Mouse (Mus musculus): Measurements from ENCODE around the gene Ephb2. TPM values are rescaled to one million over a fixed set of nuclear protein-coding genes. Genes with fewer than 3 reads are reported as not detected.

Gene Ephb2
- polyA plus RNA-seq, 1 experiment = not detected

GRCm38 (mm10) chr4:136729574-136729973, 106.2 kb downstream of the Ephb2 start:
- Histone ChIP-seq H3K27me3 (ENCODE audit: control insufficient read depth) (no peaks in the 10 kb centered on the region), H3K4me3 (replicated peaks) (no peak overlapping the region), H3K36me3 (ENCODE audit: control insufficient read depth) (no peaks in the 10 kb centered on the region), H3K4me1 (ENCODE audit: control insufficient read depth) (no peaks in the 10 kb centered on the region), H3K9me3 (ENCODE audit: control insufficient read depth, low read length) (no peaks in the 10 kb centered on the region)
- TF ChIP-seq GATA1 (IDR thresholded peaks at IDR 0.05; ENCODE audit: low read length) = no peak
- TF ChIP-seq TAL1 (IDR thresholded peaks at IDR 0.05; ENCODE audit: low read length) = no peak

- Histone ChIP-seq H3K9me3 (ENCODE audit: control insufficient read depth, low read length) (no peaks in the 10 kb centered on the region), H3K4me1 (ENCODE audit: control insufficient read depth) (no peaks in the 10 kb centered on the region), H3K4me3 (replicated peaks) (no peak overlapping the region), H3K36me3 (ENCODE audit: control insufficient read depth) (no peaks in the 10 kb centered on the region), H3K27me3 (ENCODE audit: control insufficient read depth) (no peaks in the 10 kb centered on the region)
- TF ChIP-seq GATA1 (IDR thresholded peaks at IDR 0.05; ENCODE audit: low read length) = no peak
- TF ChIP-seq TAL1 (IDR thresholded peaks at IDR 0.05; ENCODE audit: low read length) = no peak
These were observed 108.8 kb downstream of the Ephb2 start for GRCm38 (mm10) chr4:136726941-136727340.

- H3K9me3 ChIP-seq (ENCODE audit: control insufficient read depth, low read length) = no peaks in the 10 kb centered on the region
- no peaks in the 10 kb centered on the region for H3K4me1 ChIP-seq (ENCODE audit: control insufficient read depth)
- no peaks in the 10 kb centered on the region for H3K27me3 ChIP-seq (ENCODE audit: control insufficient read depth)
- no peaks in the 10 kb centered on the region for H3K36me3 ChIP-seq (ENCODE audit: control insufficient read depth)
- H3K4me3 ChIP-seq (replicated peaks) = no peak overlapping the region
- TF ChIP-seq TAL1 (IDR thresholded peaks at IDR 0.05; ENCODE audit: low read length) = no peak
- TF ChIP-seq GATA1 (IDR thresholded peaks at IDR 0.05; ENCODE audit: low read length) = no peak
These were observed 111.1 kb downstream of the Ephb2 start for GRCm38 (mm10) chr4:136724731-136725130.

- Histone ChIP-seq H3K4me3 (replicated peaks) (no peak overlapping the region), H3K27me3 (ENCODE audit: control insufficient read depth) (no peaks in the 10 kb centered on the region), H3K36me3 (ENCODE audit: control insufficient read depth) (no peaks in the 10 kb centered on the region), H3K4me1 (ENCODE audit: control insufficient read depth) (no peaks in the 10 kb centered on the region), H3K9me3 (ENCODE audit: control insufficient read depth, low read length) (no peaks in the 10 kb centered on the region)
- TF ChIP-seq TAL1 (IDR thresholded peaks at IDR 0.05; ENCODE audit: low read length) (no peak), GATA1 (IDR thresholded peaks at IDR 0.05; ENCODE audit: low read length) (no peak)
These were observed 113.3 kb downstream of the Ephb2 start for GRCm38 (mm10) chr4:136722361-136723082.

- Histone ChIP-seq H3K4me1 (ENCODE audit: control insufficient read depth) (no peaks in the 10 kb centered on the region), H3K9me3 (ENCODE audit: control insufficient read depth, low read length) (no peaks in the 10 kb centered on the region), H3K4me3 (replicated peaks) (no peak overlapping the region), H3K27me3 (ENCODE audit: control insufficient read depth) (no peaks in the 10 kb centered on the region), H3K36me3 (ENCODE audit: control insufficient read depth) (no peaks in the 10 kb centered on the region)
- no peak for TF ChIP-seq GATA1 (IDR thresholded peaks at IDR 0.05; ENCODE audit: low read length)
- TF ChIP-seq TAL1 (IDR thresholded peaks at IDR 0.05; ENCODE audit: low read length) = no peak
These were observed 113.9 kb downstream of the Ephb2 start for GRCm38 (mm10) chr4:136721937-136722336.

- no peaks in the 10 kb centered on the region for H3K36me3 ChIP-seq (ENCODE audit: control insufficient read depth)
- no peaks in the 10 kb centered on the region for H3K27me3 ChIP-seq (ENCODE audit: control insufficient read depth)
- H3K4me3 ChIP-seq (replicated peaks) = no peak overlapping the region
- H3K9me3 ChIP-seq (ENCODE audit: control insufficient read depth, low read length) = no peaks in the 10 kb centered on the region
- no peaks in the 10 kb centered on the region for H3K4me1 ChIP-seq (ENCODE audit: control insufficient read depth)
- TF ChIP-seq GATA1 (IDR thresholded peaks at IDR 0.05; ENCODE audit: low read length) (no peak), TAL1 (IDR thresholded peaks at IDR 0.05; ENCODE audit: low read length) (no peak)
These were observed 115.8 kb downstream of the Ephb2 start for GRCm38 (mm10) chr4:136720025-136720424.

GRCm38 (mm10) chr4:136718193-136718986, 117.4 kb downstream of the Ephb2 start:
- no peaks in the 10 kb centered on the region for H3K9me3 ChIP-seq (ENCODE audit: control insufficient read depth, low read length)
- H3K4me3 ChIP-seq (replicated peaks) = no peak overlapping the region
- TF ChIP-seq GATA1 (IDR thresholded peaks at IDR 0.05; ENCODE audit: low read length) (no peak), TAL1 (IDR thresholded peaks at IDR 0.05; ENCODE audit: low read length) (no peak)
- H3K4me1 ChIP-seq (ENCODE audit: control insufficient read depth) = no peaks in the 10 kb centered on the region
- H3K36me3 ChIP-seq (ENCODE audit: control insufficient read depth) = no peaks in the 10 kb centered on the region
- H3K27me3 ChIP-seq (ENCODE audit: control insufficient read depth) = no peaks in the 10 kb centered on the region

GRCm38 (mm10) chr4:136716561-136716972, 119.2 kb downstream of the Ephb2 start:
- H3K36me3 ChIP-seq (ENCODE audit: control insufficient read depth) = no peaks in the 10 kb centered on the region
- no peak overlapping the region for H3K4me3 ChIP-seq (replicated peaks)
- no peaks in the 10 kb centered on the region for H3K27me3 ChIP-seq (ENCODE audit: control insufficient read depth)
- no peaks in the 10 kb centered on the region for H3K4me1 ChIP-seq (ENCODE audit: control insufficient read depth)
- H3K9me3 ChIP-seq (ENCODE audit: control insufficient read depth, low read length) = no peaks in the 10 kb centered on the region
- TF ChIP-seq GATA1 (IDR thresholded peaks at IDR 0.05; ENCODE audit: low read length) (no peak), TAL1 (IDR thresholded peaks at IDR 0.05; ENCODE audit: low read length) (no peak)

GRCm38 (mm10) chr4:136714530-136714929, 121.3 kb downstream of the Ephb2 start:
- H3K36me3 ChIP-seq (ENCODE audit: control insufficient read depth) = no peaks in the 10 kb centered on the region
- H3K27me3 ChIP-seq (ENCODE audit: control insufficient read depth) = no peaks in the 10 kb centered on the region
- no peak overlapping the region for H3K4me3 ChIP-seq (replicated peaks)
- TF ChIP-seq GATA1 (IDR thresholded peaks at IDR 0.05; ENCODE audit: low read length) (no peak), TAL1 (IDR thresholded peaks at IDR 0.05; ENCODE audit: low read length) (no peak)
- no peaks in the 10 kb centered on the region for H3K4me1 ChIP-seq (ENCODE audit: control insufficient read depth)
- no peaks in the 10 kb centered on the region for H3K9me3 ChIP-seq (ENCODE audit: control insufficient read depth, low read length)
